Mouse (Mus musculus) spleen, adult 2 months (tissue): ENCODE results near the gene Hoxd13. TPM values are rescaled to one million over a fixed set of nuclear protein-coding genes. Genes with fewer than 3 reads are reported as not detected.

Source experiments
- DNase-seq, 2 experiments: peaks; one replicate each; pipeline versions ENCODE4 v3.0.0 to v3.0.0-alpha.2; 2012 to 2021; ENCODE audit warnings: low spot score in 2 of 2, low read depth in 1 of 2
- H3K27ac ChIP-seq: fragments of 200-500 bp; 2 replicates; pipeline ENCODE4 v1.5.1; 2012; ENCODE audit warnings: low read length, inconsistent platforms; ENCODE audit not compliant: insufficient read depth
- H3K27me3 ChIP-seq: fragments of 200-500 bp; 2 replicates; pipeline ENCODE4 v1.6.1; 2012; ENCODE audit warnings: mild to moderate bottlenecking, moderate library complexity, low read length, inconsistent platforms; ENCODE audit not compliant: control insufficient read depth, insufficient read depth
- H3K36me3 ChIP-seq: fragments of 200-500 bp; 2 replicates; pipeline ENCODE4 v1.6.1; 2012; ENCODE audit warnings: mild to moderate bottlenecking, low read length, inconsistent platforms; ENCODE audit not compliant: control insufficient read depth, insufficient read depth
- H3K4me1 ChIP-seq: fragments of 200-500 bp; 2 replicates; pipeline ENCODE4 v1.6.1; 2011; ENCODE audit warnings: inconsistent platforms; ENCODE audit not compliant: control insufficient read depth, insufficient read depth, insufficient read length
- H3K4me3 ChIP-seq: fragments of 200-500 bp; 2 replicates; pipeline ENCODE4 v1.5.1; 2011; ENCODE audit warnings: mild to moderate bottlenecking, inconsistent platforms; ENCODE audit not compliant: insufficient read depth, insufficient read length; ENCODE audit errors: extremely low read depth
- CTCF ChIP-seq: fragments of 200-500 bp; IDR thresholded peaks from 2 replicates; pipeline ENCODE4 v1.5.1; 2011; ENCODE audit warnings: mild to moderate bottlenecking, inconsistent platforms; ENCODE audit not compliant: insufficient read depth, insufficient read length, insufficient replicate concordance; ENCODE audit errors: extremely low read depth
- POLR2A ChIP-seq: fragments of 200-500 bp; IDR thresholded peaks from 2 replicates; pipeline ENCODE4 v1.6.1; 2011; ENCODE audit warnings: low read depth, low read length, inconsistent platforms
- WGBS: fragments of 180-500 bp; shearing (Covaris S2); methylation state at CpG from one replicate; pipeline ENCODE4 v1.1.7; 2018; 5-methylcytosine and 5-hydroxymethylcytosine counted together
- polyA plus RNA-seq: library from polyadenylated mRNA; depleted of rRNA; stranded (reverse); fragments of >200 nt; gene quantifications from 2 replicates; pipeline ENCODE4 v1.2.3, GENCODE M21; 2012

Hoxd13 gene
- polyA plus RNA-seq, 1 experiment = not detected

- TF ChIP-seq POLR2A = no peak
- no peak for TF ChIP-seq CTCF
- H3K27me3 ChIP-seq = peaks cover 47% of the 10 kb centered on the region
- no peaks in the 10 kb centered on the region for H3K36me3 ChIP-seq
- WGBS = 7% methylated on average over 30 of the region's 30 CpGs
- no peak overlapping the region for H3K27ac ChIP-seq
- peaks cover 6% of the 10 kb centered on the region for H3K4me1 ChIP-seq
- no peak for DNase-seq
- no peak overlapping the region for H3K4me3 ChIP-seq
Measured at GRCm38 (mm10) chr2:74660421-74661375, 7.4 kb upstream of the Hoxd13 start.

GRCm38 (mm10) chr2:74661685-74662084 lies 6.4 kb upstream of the Hoxd13 start:
- Histone ChIP-seq H3K27ac (no peak overlapping the region), H3K4me1 (peaks cover 3% of the 10 kb centered on the region; the same call in 1 of the 2 replicates), H3K36me3 (no peaks in the 10 kb centered on the region), H3K27me3 (peaks cover 42% of the 10 kb centered on the region), H3K4me3 (no peak overlapping the region)
- DNase-seq = no peak
- 6% methylated on average over 14 of the region's 14 CpGs for WGBS
- TF ChIP-seq CTCF (no peak), POLR2A (no peak)

- Histone ChIP-seq H3K4me1 (no peaks in the 10 kb centered on the region; the same call in 1 of the 2 replicates), H3K27me3 (peaks cover 41% of the 10 kb centered on the region)
- DNase-seq = no peak
Measured at GRCm38 (mm10) chr2:74663291-74663925, 4.7 kb upstream of the Hoxd13 start.

GRCm38 (mm10) chr2:74666411-74666810 lies 1.7 kb upstream of the Hoxd13 start:
- Histone ChIP-seq H3K4me3 (no peak overlapping the region), H3K27ac (no peak overlapping the region), H3K27me3 (peaks cover 27% of the 10 kb centered on the region), H3K36me3 (no peaks in the 10 kb centered on the region), H3K4me1 (no peaks in the 10 kb centered on the region; the same call in 1 of the 2 replicates)
- WGBS = 6% methylated on average over 7 of the region's 7 CpGs
- DNase-seq = no peak
- TF ChIP-seq POLR2A (no peak), CTCF (no peak)

More at GRCm38 (mm10) chr2:74663291-74663925, 4.7 kb upstream of the Hoxd13 start:
- WGBS = 5% methylated on average over 18 of the region's 18 CpGs
- no peaks in the 10 kb centered on the region for H3K36me3 ChIP-seq
- H3K4me3 ChIP-seq = no peak overlapping the region
- no peak for TF ChIP-seq POLR2A
- TF ChIP-seq CTCF = peak; percentile 29; the same call in 1 of the 2 replicates
- H3K27ac ChIP-seq = no peak overlapping the region

GRCm38 (mm10) chr2:74667191-74667841 lies 794 bp upstream of the Hoxd13 start:
- Histone ChIP-seq H3K36me3 (no peaks in the 10 kb centered on the region), H3K4me1 (no peaks in the 10 kb centered on the region; the same call in 1 of the 2 replicates), H3K4me3 (no peak overlapping the region), H3K27me3 (peaks cover 27% of the 10 kb centered on the region), H3K27ac (no peak overlapping the region)
- no peak for TF ChIP-seq POLR2A
- TF ChIP-seq CTCF = no peak
- WGBS = 9% methylated on average over 36 of the region's 36 CpGs
- DNase-seq = no peak

GRCm38 (mm10) chr2:74668370-74669229 lies 490 bp downstream of the Hoxd13 start:
- 2% methylated on average over 70 of the region's 74 CpGs for WGBS
- Histone ChIP-seq H3K27ac (no peak overlapping the region), H3K27me3 (peaks cover 33% of the 10 kb centered on the region), H3K4me3 (0 out of 2 replicates have a peak overlapping the region, but pooled peaks have one; percentile 4), H3K36me3 (no peaks in the 10 kb centered on the region), H3K4me1 (peaks cover 2% of the 10 kb centered on the region)
- DNase-seq = no peak
- TF ChIP-seq POLR2A = no peak
